In the genomic region with DNA sequence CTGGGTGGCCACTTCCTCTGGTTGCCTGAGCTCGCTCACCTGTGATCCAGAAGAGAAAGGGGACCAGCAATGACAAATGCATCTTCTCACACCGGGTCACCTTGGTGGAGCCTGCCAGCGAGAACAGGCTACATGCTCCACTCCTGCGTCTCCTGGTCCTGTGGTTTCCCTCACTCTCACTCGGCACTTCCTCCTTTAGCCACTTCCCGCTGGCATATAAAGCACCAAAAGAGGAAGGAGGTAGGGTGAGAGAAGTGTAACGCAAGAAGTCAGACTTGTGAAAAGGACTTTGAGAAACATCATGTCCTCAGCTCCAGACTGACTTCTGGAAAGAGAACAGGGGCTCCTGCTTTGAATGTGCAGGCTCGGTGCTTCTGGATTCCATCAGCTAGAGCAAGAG, we compare ENCODE assay signal across 14 mouse cellular contexts. TPM values are rescaled to one million over a fixed set of nuclear protein-coding genes. Genes with fewer than 3 reads are reported as not detected.
A peak's percentile ranks its signal among the peaks of the same experiment; 100 is the strongest.
DNase-seq lines count a peak whose midpoint lies in the region; ATAC-seq and TF ChIP-seq lines count a peak whose summit lies in the region.
"Had no signal": no experiment of that assay in that cellular context is flagged by ENCODE, and none has a peak within 500 bp of the region (broad histone marks: within the 10 kb centered on the region; RNA-seq: fewer than 3 reads in every experiment).

A gene (minus strand): TSS at position 193 of the 400 bp plus-strand sequence.

- peaks cover 0 to 18% of the 10 kb centered on the region in 2 experiments; a peak in 2 of 4 replicates for H3K36me3 ChIP-seq in MEL (ENCODE audit: control insufficient read depth in 1 of 2, insufficient read depth in 2 of 2, low read length in 2 of 2)
- H3K36me3 ChIP-seq in liver, embryonic 13.5 days, result no peaks in the 10 kb centered on the region
- H3K36me3 ChIP-seq in forebrain, embryonic 12.5 days (replicated peaks), result no peaks in the 10 kb centered on the region
- H3K36me3 ChIP-seq: limb, embryonic 12.5 days; midbrain, embryonic 15.5 days; stomach, embryonic 15.5 days had no signal

- no peak for TF ChIP-seq POLR2A in MEL (IDR thresholded peaks at IDR 0.05; ENCODE audit: control insufficient read depth in 1 of 2, insufficient read depth in 1 of 2, low read depth in 1 of 2, low read length in 2 of 2, poor library complexity in 1 of 2)

- peak; percentile 29 to 85; a peak in 2 of 4 replicates for TF ChIP-seq EP300 in MEL (IDR thresholded peaks at IDR 0.05; ENCODE audit: low read depth in 1 of 2, low read length in 2 of 2)

- TF ChIP-seq RAD21 in MEL (IDR thresholded peaks at IDR 0.05; ENCODE audit: low read depth, low read length), result no peak

- H3K27me3 ChIP-seq in MEL (ENCODE audit: control insufficient read depth in 1 of 2, insufficient read depth in 2 of 2, low read length in 2 of 2), result no peaks in the 10 kb centered on the region; a peak in 1 of 4 replicates
- no peaks in the 10 kb centered on the region for H3K27me3 ChIP-seq in liver, embryonic 13.5 days
- H3K27me3 ChIP-seq in forebrain, embryonic 12.5 days, result no peaks in the 10 kb centered on the region
- H3K27me3 ChIP-seq: limb, embryonic 12.5 days; midbrain, embryonic 15.5 days; stomach, embryonic 15.5 days had no signal

- intact Hi-C loops in gastrocnemius, postnatal 36 days (cut with DNase I), result no loop called here
- intact Hi-C loops in heart, postnatal 25 days (cut with DNase I), result no loop called here

- ATAC-seq in liver, embryonic 13.5 days (ENCODE audit: low read depth), result no peak
- ATAC-seq in forebrain, embryonic 12.5 days (ENCODE audit: low FRiP score), result no peak
- ATAC-seq: hindbrain, embryonic 16.5 days; midbrain, embryonic 15.5 days had no signal

- H3K4me2 ChIP-seq in liver, embryonic 13.5 days, result no peak within 1 kb of the TSS
- H3K4me2 ChIP-seq in forebrain, embryonic 12.5 days, result no peak within 1 kb of the TSS
- H3K4me2 ChIP-seq: limb, embryonic 12.5 days; midbrain, embryonic 15.5 days; stomach, embryonic 15.5 days had no signal

- TF ChIP-seq CTCF in layer of hippocampus, adult 2 months (conservative IDR thresholded peaks at IDR 0.05), result no peak
- TF ChIP-seq CTCF in MEL (IDR thresholded peaks at IDR 0.05 in 2 of 3, conservative IDR thresholded peaks at IDR 0.05 in 1 of 3; ENCODE audit: control insufficient read depth in 1 of 3, insufficient read depth in 1 of 3, low read depth in 2 of 3, low read length in 3 of 3, poor library complexity in 1 of 3, severe bottlenecking in 1 of 3), result no peak

- H3K9ac ChIP-seq in MEL (ENCODE audit: control insufficient read depth, low read depth, low read length, poor library complexity, severe bottlenecking), result peak within 1 kb of the TSS; percentile 16; the same call in 1 of the 2 replicates
- no peak within 1 kb of the TSS for H3K9ac ChIP-seq in liver, embryonic 13.5 days
- no peak within 1 kb of the TSS for H3K9ac ChIP-seq in forebrain, embryonic 12.5 days
- H3K9ac ChIP-seq: limb, embryonic 12.5 days; midbrain, embryonic 15.5 days; stomach, embryonic 15.5 days had no signal

- 15% methylated on average over 8 of the region's 8 CpGs for WGBS in liver, embryonic 13.5 days (ENCODE audit: insufficient replicate concordance)
- WGBS in forebrain, embryonic 12.5 days, result 85% methylated on average over 8 of the region's 8 CpGs

- H3K79me2 ChIP-seq in MEL (ENCODE audit: control insufficient read depth, insufficient read depth, low read length, poor library complexity), result no peaks in the 10 kb centered on the region

- no peak within 1 kb of the TSS; the same call in 1 of the 2 replicates for H3K27ac ChIP-seq in layer of hippocampus, adult 2 months
- 0 out of 2 replicates have a peak within 1 kb of the TSS, but pooled peaks have one; percentile 15 for H3K27ac ChIP-seq in MEL (ENCODE audit: control insufficient read depth, low read depth, low read length)
- no peak within 1 kb of the TSS for H3K27ac ChIP-seq in liver, embryonic 13.5 days
- H3K27ac ChIP-seq in forebrain, embryonic 12.5 days, result no peak within 1 kb of the TSS
- H3K27ac ChIP-seq: limb, embryonic 12.5 days; midbrain, embryonic 15.5 days; stomach, embryonic 15.5 days had no signal

- H3K9me3 ChIP-seq in MEL (replicated peaks; ENCODE audit: insufficient read depth, low read length), result no peaks in the 10 kb centered on the region
- no peaks in the 10 kb centered on the region for H3K9me3 ChIP-seq in liver, embryonic 13.5 days (replicated peaks)
- no peaks in the 10 kb centered on the region for H3K9me3 ChIP-seq in forebrain, embryonic 12.5 days
- H3K9me3 ChIP-seq: limb, embryonic 12.5 days; midbrain, embryonic 15.5 days; stomach, embryonic 15.5 days had no signal

- no peak within 1 kb of the TSS for H3K4me3 ChIP-seq in layer of hippocampus, adult 2 months
- H3K4me3 ChIP-seq in MEL (ENCODE audit: control insufficient read depth in 1 of 2, insufficient read depth in 1 of 2, low read depth in 2 of 2, low read length in 2 of 2), result peak within 1 kb of the TSS in 1 of 2 experiments; percentile 1; a peak in 2 of 4 replicates
- 0 out of 2 replicates have a peak within 1 kb of the TSS, but pooled peaks have one; percentile 8 for H3K4me3 ChIP-seq in liver, embryonic 13.5 days (replicated peaks)
- no peak within 1 kb of the TSS for H3K4me3 ChIP-seq in forebrain, embryonic 12.5 days (replicated peaks)
- H3K4me3 ChIP-seq: limb, embryonic 12.5 days; midbrain, embryonic 15.5 days; stomach, embryonic 15.5 days had no signal

- H3K4me1 ChIP-seq in MEL (ENCODE audit: control insufficient read depth in 1 of 2, insufficient read depth in 2 of 2, low read length in 2 of 2), result peaks cover 0 to 27% of the 10 kb centered on the region in 2 experiments
- H3K4me1 ChIP-seq in liver, embryonic 13.5 days (replicated peaks), result no peaks in the 10 kb centered on the region
- H3K4me1 ChIP-seq in forebrain, embryonic 12.5 days, result no peaks in the 10 kb centered on the region
- H3K4me1 ChIP-seq: limb, embryonic 12.5 days; midbrain, embryonic 15.5 days; stomach, embryonic 15.5 days had no signal

- peak; percentile 71 for DNase-seq in layer of hippocampus, adult 9-11 months
- DNase-seq in layer of hippocampus, adult 2 months (ENCODE audit: low spot score in 2 of 2), result no peak
- peak; percentile 93 for DNase-seq in MEL (ENCODE audit: low read depth, low spot score)
- no peak for DNase-seq in liver, embryonic 13.5 days
- peak; percentile 58 to 65 for DNase-seq in monocyte, adult 2 months (ENCODE audit: low read depth in 1 of 2, low spot score in 2 of 2)
- DNase-seq in gastrocnemius, postnatal 36 days, result no peak
- no peak for DNase-seq in heart, postnatal 25 days (ENCODE audit: low spot score)
- DNase-seq: adrenal gland, adult 8-10 months; cerebellum, postnatal 36 days had no signal

TF ChIP-seq in MEL, 35 proteins besides CTCF, POLR2A, EP300 and RAD21:
- TF ChIP-seq E2F4 (IDR thresholded peaks at IDR 0.05; ENCODE audit: borderline replicate concordance, low read depth, low read length) (no peak), MYB (IDR thresholded peaks at IDR 0.05; ENCODE audit: low read depth, low read length) (no peak), TBP (IDR thresholded peaks at IDR 0.05; ENCODE audit: low read depth, low read length) (peak; percentile 63), ELF1 (IDR thresholded peaks at IDR 0.05; ENCODE audit: low read depth, low read length) (peak; percentile 81), ETS1 (IDR thresholded peaks at IDR 0.05; ENCODE audit: low read depth, low read length) (peak; percentile 31; the same call in 1 of the 2 replicates), GABPA (IDR thresholded peaks at IDR 0.05; ENCODE audit: low read depth, low read length) (no peak), SIN3A (IDR thresholded peaks at IDR 0.05; ENCODE audit: low read length) (no peak), BHLHE40 (IDR thresholded peaks at IDR 0.05; ENCODE audit: borderline replicate concordance, low read depth, low read length) (no peak), ZMIZ1 (IDR thresholded peaks at IDR 0.05; ENCODE audit: low read depth, low read length) (no peak), SMC3 (IDR thresholded peaks at IDR 0.05; ENCODE audit: low read depth, low read length) (no peak), RCOR1 (IDR thresholded peaks at IDR 0.05; ENCODE audit: low read depth, low read length) (peak; percentile 43; the same call in 1 of the 2 replicates), TCF12 (IDR thresholded peaks at IDR 0.05; ENCODE audit: low read depth, low read length) (no peak), USF1 (IDR thresholded peaks at IDR 0.05; ENCODE audit: low read depth, low read length) (no peak)

RNA-seq across cellular contexts. Expression of the gene that starts here (rescaled TPM):
- total RNA-seq in layer of hippocampus, adult 2 months (2021), result under 1 TPM; 0.38 to 0.49 TPM
- 0.12 and 0.26 TPM in 2 replicates for total RNA-seq in MEL (2012; rRNA removed)
- polyA plus RNA-seq in MEL (2012; ENCODE audit: insufficient read depth in 1 of 2, insufficient read length in 2 of 2, low read depth in 1 of 2, low replicate concordance in 2 of 2, missing spikeins in 1 of 2), result under 1 TPM in 1 of 2 experiments, not detected in 1; 0.46 TPM
- polyA plus RNA-seq in liver, embryonic 13.5 days (2015; fragmentation: Nextera tagmentation; extraction: Ambion mirVana), result 0.97 TPM in 2 replicates
- polyA plus RNA-seq in forebrain, embryonic 12.5 days (2016; fragmentation: Nextera tagmentation; extraction: Ambion mirVana), result 0.19 TPM in 1 of 2 replicates, not detected in the other
- not detected for total RNA-seq in gastrocnemius, postnatal 36 days (2021)
- under 1 TPM in 1 of 2 experiments, not detected in 1; 0.28 TPM for total RNA-seq in heart, postnatal 25 days (2021)

Comparison
In these comparisons a context has a peak if more than half of its experiments do, and no peak if none do; other contexts are left out.
1. DNase-seq: peak in layer of hippocampus, adult 9-11 months (single experiment) and monocyte, adult 2 months (2 of 2); none in layer of hippocampus, adult 2 months (0 of 2), liver, embryonic 13.5 days (single experiment), gastrocnemius, postnatal 36 days (0 of 2) and heart, postnatal 25 days (single experiment).
2. Peak in DNase-seq, H3K27ac ChIP-seq and H3K9ac ChIP-seq in MEL; RNA of the gene not detected or under 1 TPM.